Mouse (Mus musculus): ENCODE measurements around the gene Tbc1d1. TPM values are rescaled to one million over a fixed set of nuclear protein-coding genes. Genes with fewer than 3 reads are reported as not detected.

Tbc1d1 gene
- polyA plus RNA-seq, 1 experiment: 23.8 TPM

- no peak overlapping the region for H3K27ac ChIP-seq (ENCODE audit: insufficient read depth, low read depth, low read length)
- peak overlapping the region; percentile 68 for H3K4me3 ChIP-seq (ENCODE audit: insufficient read depth, low read length)
- no peak for TF ChIP-seq POLR2A (IDR thresholded peaks at IDR 0.05; ENCODE audit: borderline replicate concordance, low read depth, low read length)
- TF ChIP-seq CTCF (IDR thresholded peaks at IDR 0.05; ENCODE audit: low read depth, low read length): no peak
- peaks cover 13% of the 10 kb centered on the region for H3K4me1 ChIP-seq (ENCODE audit: control insufficient read depth, insufficient read depth, low read length)
Measured at GRCm38 (mm10) chr5:64159781-64160704, 3.9 kb downstream of the Tbc1d1 start.

GRCm38 (mm10) chr5:64160705-64161391 is 4.7 kb downstream of the Tbc1d1 start:
- Histone ChIP-seq H3K27ac (ENCODE audit: insufficient read depth, low read depth, low read length) (no peak overlapping the region), H3K4me1 (ENCODE audit: control insufficient read depth, insufficient read depth, low read length) (peaks cover 12% of the 10 kb centered on the region), H3K4me3 (ENCODE audit: insufficient read depth, low read length) (peak overlapping the region; percentile 68)
- no peak for TF ChIP-seq CTCF (IDR thresholded peaks at IDR 0.05; ENCODE audit: low read depth, low read length)
- TF ChIP-seq POLR2A (IDR thresholded peaks at IDR 0.05; ENCODE audit: borderline replicate concordance, low read depth, low read length): no peak

DNA sequence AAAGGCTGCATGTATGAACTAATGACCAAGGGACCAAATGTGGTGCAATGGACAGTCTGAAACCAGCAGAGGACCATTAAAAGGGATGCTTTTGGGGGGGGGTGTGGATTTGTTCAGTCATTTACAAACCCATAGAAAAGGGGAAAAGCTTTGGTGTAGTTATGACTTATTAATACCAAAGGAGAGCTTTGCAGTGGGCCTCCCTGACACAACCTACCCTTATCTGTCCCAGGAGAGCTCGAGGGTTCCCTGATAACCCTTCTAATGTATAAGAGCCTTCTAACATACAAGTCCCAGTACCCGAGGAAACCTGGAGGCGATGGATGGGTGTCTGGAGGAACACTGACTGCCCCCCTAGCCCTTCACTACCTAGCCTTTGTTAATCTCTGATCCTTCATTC is 5.8 kb downstream of the Tbc1d1 start:
- TF ChIP-seq CTCF (IDR thresholded peaks at IDR 0.05; ENCODE audit: low read depth, low read length) (no peak), POLR2A (IDR thresholded peaks at IDR 0.05; ENCODE audit: borderline replicate concordance, low read depth, low read length) (no peak)
- H3K4me3 ChIP-seq (ENCODE audit: insufficient read depth, low read length): no peak overlapping the region
- no peak overlapping the region for H3K27ac ChIP-seq (ENCODE audit: insufficient read depth, low read depth, low read length)
- peaks cover 5% of the 10 kb centered on the region for H3K4me1 ChIP-seq (ENCODE audit: control insufficient read depth, insufficient read depth, low read length)

DNA sequence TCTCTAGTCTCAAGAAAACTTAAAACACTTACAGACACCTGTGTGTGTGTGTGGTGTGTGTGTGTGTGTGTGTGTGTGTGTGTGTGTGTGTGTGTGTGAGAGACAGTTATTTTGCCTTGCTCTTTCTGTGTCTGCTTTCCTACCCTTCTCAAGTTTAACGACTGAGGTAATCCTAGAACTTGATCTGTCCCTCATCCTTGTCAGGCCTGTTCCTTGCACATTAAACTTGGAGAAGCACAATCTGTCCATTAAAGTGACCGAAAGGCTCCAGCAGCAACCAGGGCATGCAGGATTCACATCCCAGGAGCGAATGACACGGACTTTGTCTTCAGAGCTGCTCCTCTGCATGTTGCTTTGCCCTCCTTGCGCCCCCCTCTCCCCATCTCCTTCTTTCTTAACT is 6.5 kb downstream of the Tbc1d1 start:
- no peak for TF ChIP-seq POLR2A (IDR thresholded peaks at IDR 0.05; ENCODE audit: borderline replicate concordance, low read depth, low read length)
- no peak for TF ChIP-seq CTCF (IDR thresholded peaks at IDR 0.05; ENCODE audit: low read depth, low read length)
- H3K27ac ChIP-seq (ENCODE audit: insufficient read depth, low read depth, low read length): no peak overlapping the region
- H3K4me1 ChIP-seq (ENCODE audit: control insufficient read depth, insufficient read depth, low read length): peaks cover 5% of the 10 kb centered on the region
- no peak overlapping the region for H3K4me3 ChIP-seq (ENCODE audit: insufficient read depth, low read length)

DNA sequence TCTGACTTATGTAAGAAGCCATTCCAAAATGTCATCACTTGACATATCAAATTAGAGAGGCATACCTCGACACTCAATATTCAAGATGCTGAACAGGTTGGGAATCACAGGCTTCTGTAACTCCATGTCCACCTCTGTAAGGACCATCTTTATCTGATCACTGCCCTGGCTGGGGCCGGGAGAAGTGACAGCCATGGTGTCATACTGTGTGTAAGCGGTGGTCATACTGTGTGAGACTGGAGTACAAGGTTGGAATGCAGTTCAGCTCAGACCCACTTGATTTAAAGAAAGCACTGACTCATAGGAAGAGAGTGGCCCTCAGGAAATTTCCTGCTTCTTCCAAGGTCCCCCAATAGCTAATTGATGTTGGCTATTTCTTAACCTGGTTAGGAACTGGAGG is 8.3 kb downstream of the Tbc1d1 start:
- TF ChIP-seq POLR2A (IDR thresholded peaks at IDR 0.05; ENCODE audit: borderline replicate concordance, low read depth, low read length): no peak
- TF ChIP-seq CTCF (IDR thresholded peaks at IDR 0.05; ENCODE audit: low read depth, low read length): no peak
- Histone ChIP-seq H3K4me1 (ENCODE audit: control insufficient read depth, insufficient read depth, low read length) (peaks cover 5% of the 10 kb centered on the region), H3K27ac (ENCODE audit: insufficient read depth, low read depth, low read length) (no peak overlapping the region), H3K4me3 (ENCODE audit: insufficient read depth, low read length) (no peak overlapping the region)

GRCm38 (mm10) chr5:64165826-64166225 is 9.7 kb downstream of the Tbc1d1 start:
- H3K4me1 ChIP-seq (ENCODE audit: control insufficient read depth, insufficient read depth, low read length): peaks cover 5% of the 10 kb centered on the region

DNA sequence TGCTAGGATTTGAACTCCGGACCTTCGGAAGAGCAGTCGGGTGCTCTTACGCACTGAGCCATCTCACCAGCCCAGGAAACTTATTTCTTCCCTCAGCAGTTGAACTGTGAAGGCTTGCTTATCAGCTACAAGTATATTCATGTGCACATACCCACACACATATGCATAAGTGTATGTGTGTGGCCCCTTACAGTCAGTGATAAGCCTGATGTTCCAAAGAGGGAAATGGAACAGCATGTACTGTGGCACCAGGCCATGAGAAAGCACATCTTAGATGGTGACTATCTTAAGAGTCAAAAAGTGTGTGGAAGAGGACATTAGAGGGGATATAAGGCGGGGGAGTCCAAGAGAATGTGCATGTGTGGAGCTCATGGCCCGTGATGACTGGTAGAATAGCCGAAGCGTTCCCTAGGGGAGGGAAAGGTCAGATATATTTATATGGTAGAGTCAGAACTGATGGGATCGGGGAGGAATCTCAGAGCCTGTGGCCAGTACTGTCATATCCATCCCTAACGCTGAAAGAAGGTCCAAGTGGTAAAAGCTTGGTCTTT is 13.0 kb downstream of the Tbc1d1 start:
- Histone ChIP-seq H3K4me3 (ENCODE audit: insufficient read depth, low read length) (no peak overlapping the region), H3K27ac (ENCODE audit: insufficient read depth, low read depth, low read length) (no peak overlapping the region), H3K4me1 (ENCODE audit: control insufficient read depth, insufficient read depth, low read length) (no peaks in the 10 kb centered on the region)
- TF ChIP-seq POLR2A (IDR thresholded peaks at IDR 0.05; ENCODE audit: borderline replicate concordance, low read depth, low read length): no peak
- no peak for TF ChIP-seq CTCF (IDR thresholded peaks at IDR 0.05; ENCODE audit: low read depth, low read length)

More at GRCm38 (mm10) chr5:64165826-64166225, 9.7 kb downstream of the Tbc1d1 start:
- Histone ChIP-seq H3K4me3 (ENCODE audit: insufficient read depth, low read length) (no peak overlapping the region), H3K27ac (ENCODE audit: insufficient read depth, low read depth, low read length) (no peak overlapping the region)
- no peak for TF ChIP-seq POLR2A (IDR thresholded peaks at IDR 0.05; ENCODE audit: borderline replicate concordance, low read depth, low read length)
- TF ChIP-seq CTCF (IDR thresholded peaks at IDR 0.05; ENCODE audit: low read depth, low read length): no peak

DNA sequence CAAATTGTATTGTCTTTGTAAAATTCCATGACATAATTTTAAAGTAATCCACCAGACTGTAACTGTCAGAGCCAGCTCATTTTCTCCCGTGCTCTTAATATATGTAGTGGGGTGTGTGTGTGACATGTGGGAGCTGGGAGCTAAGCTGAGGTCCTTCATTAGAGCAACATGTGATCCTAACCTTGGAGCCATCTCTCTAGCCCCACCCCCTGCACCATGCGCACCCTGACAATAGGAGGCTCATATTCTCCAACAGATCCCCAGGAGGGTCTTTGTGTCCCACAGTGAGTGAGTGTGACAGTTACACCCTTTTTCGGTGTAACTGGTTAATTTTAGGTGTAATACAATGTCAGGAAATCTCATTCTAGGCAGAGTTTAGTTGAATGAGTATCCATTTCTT is 16.8 kb downstream of the Tbc1d1 start:
- Histone ChIP-seq H3K4me1 (ENCODE audit: control insufficient read depth, insufficient read depth, low read length) (no peaks in the 10 kb centered on the region), H3K4me3 (ENCODE audit: insufficient read depth, low read length) (no peak overlapping the region), H3K27ac (ENCODE audit: insufficient read depth, low read depth, low read length) (no peak overlapping the region)
- TF ChIP-seq CTCF (IDR thresholded peaks at IDR 0.05; ENCODE audit: low read depth, low read length): no peak
- TF ChIP-seq POLR2A (IDR thresholded peaks at IDR 0.05; ENCODE audit: borderline replicate concordance, low read depth, low read length): no peak

GRCm38 (mm10) chr5:64173302-64173701 is 17.2 kb downstream of the Tbc1d1 start:
- Histone ChIP-seq H3K4me1 (ENCODE audit: control insufficient read depth, insufficient read depth, low read length) (no peaks in the 10 kb centered on the region), H3K27ac (ENCODE audit: insufficient read depth, low read depth, low read length) (no peak overlapping the region), H3K4me3 (ENCODE audit: insufficient read depth, low read length) (no peak overlapping the region)
- TF ChIP-seq CTCF (IDR thresholded peaks at IDR 0.05; ENCODE audit: low read depth, low read length): no peak
- no peak for TF ChIP-seq POLR2A (IDR thresholded peaks at IDR 0.05; ENCODE audit: borderline replicate concordance, low read depth, low read length)
